ENCODE assay signal across 9 mouse cellular contexts in genomic region chr4:63560079-63560478, GRCm38 (mm10). TPM values are rescaled to one million over a fixed set of nuclear protein-coding genes. Genes with fewer than 3 reads are reported as not detected.
DNase-seq lines count a peak whose midpoint lies in the region; ATAC-seq and TF ChIP-seq lines count a peak whose summit lies in the region.
"Had no signal": no experiment of that assay in that cellular context is flagged by ENCODE, and none has a peak within 500 bp of the region (broad histone marks: within the 10 kb centered on the region; RNA-seq: fewer than 3 reads in every experiment).

No protein-coding gene starts in this region.

- no peak overlapping the region for H3K4me2 ChIP-seq in hindbrain, embryonic 11.5 days (replicated peaks; ENCODE audit: low read depth, low read length)

- 0 out of 2 replicates have a peak, but pooled peaks cover 2% of the 10 kb centered on the region for H3K27me3 ChIP-seq in hindbrain, embryonic 11.5 days (ENCODE audit: control insufficient read depth, insufficient read depth, low read length)

- H3K4me1 ChIP-seq in hindbrain, embryonic 11.5 days (replicated peaks; ENCODE audit: control insufficient read depth, insufficient read depth, low read length), result no peaks in the 10 kb centered on the region

- peak overlapping the region; percentile 99; the same call in 1 of the 2 replicates for H3K27ac ChIP-seq in gastrocnemius, adult 2 months
- H3K27ac ChIP-seq in hindbrain, embryonic 11.5 days (ENCODE audit: low read depth, low read length), result no peak overlapping the region

- no peaks in the 10 kb centered on the region for H3K9me3 ChIP-seq in hindbrain, embryonic 11.5 days (ENCODE audit: control insufficient read depth, low read length)

- intact Hi-C loops in gastrocnemius, adult 2 months (cut with DNase I), result no loop called here
- intact Hi-C loops in heart, postnatal 10 days (cut with DNase I), result no loop called here

- no peak for DNase-seq in gastrocnemius, adult 2 months
- no peak for DNase-seq in gastrocnemius, postnatal 25 days
- DNase-seq in CD4-positive helper T cell, adult 2 months (ENCODE audit: low read depth, low spot score), result peak; percentile 33
- peak; percentile 41 to 42 for DNase-seq in heart, postnatal 10 days
- DNase-seq in testis, postnatal 10 days (ENCODE audit: low spot score), result no peak
- no peak for DNase-seq in cerebellum, postnatal 14 days
- DNase-seq in hindbrain, embryonic 11.5 days (ENCODE audit: low spot score), result no peak

- WGBS in hindbrain, embryonic 11.5 days, result 54% methylated on average over 8 of the region's 8 CpGs

- no peaks in the 10 kb centered on the region for H3K36me3 ChIP-seq in hindbrain, embryonic 11.5 days (ENCODE audit: control insufficient read depth, insufficient read depth, low read length)

- ATAC-seq in megakaryocyte, adult 5-6 weeks (ENCODE audit: poor library complexity, severe bottlenecking), result peak; percentile 36
- ATAC-seq in hindbrain, embryonic 11.5 days (ENCODE audit: low FRiP score), result no peak

- TF ChIP-seq CTCF in gastrocnemius, adult 2 months (IDR thresholded peaks at IDR 0.05), result no peak

- H3K9ac ChIP-seq in hindbrain, embryonic 11.5 days (ENCODE audit: low read depth, low read length), result no peak overlapping the region

- no peak overlapping the region for H3K4me3 ChIP-seq in gastrocnemius, adult 2 months
- no peak overlapping the region for H3K4me3 ChIP-seq in hindbrain, embryonic 11.5 days (ENCODE audit: low read depth, low read length)

RNA-seq across cellular contexts. Expression of gene Tmem268, which starts 1.5 kb away (rescaled TPM):
- total RNA-seq in gastrocnemius, adult 2 months (2021), result 10 to 100 TPM; 13.3 to 14.7 TPM
- 10 to 100 TPM; 10.4 to 12.1 TPM for total RNA-seq in gastrocnemius, postnatal 25 days (2021)
- 1 to 10 TPM; 5.9 to 6.5 TPM for total RNA-seq in heart, postnatal 10 days (2021)
- total RNA-seq in megakaryocyte, adult 5-6 weeks (2015), result 22.4 and 24.3 TPM in 2 replicates
- total RNA-seq in megakaryocyte, adult 5-6 weeks (2017), result 43.5 and 58.0 TPM in 2 replicates
- 4.7 and 4.8 TPM in 2 replicates for polyA plus RNA-seq in hindbrain, embryonic 11.5 days (2014; fragmentation: Nextera tagmentation; extraction: Ambion mirVana)

RNA-seq across cellular contexts. Expression of gene Atp6v1g1, which starts 15.5 kb away (rescaled TPM):
- total RNA-seq in gastrocnemius, adult 2 months (2021), result 100 to 1,000 TPM; 212 to 239 TPM
- 100 to 1,000 TPM; 203 to 223 TPM for total RNA-seq in gastrocnemius, postnatal 25 days (2021)
- total RNA-seq in heart, postnatal 10 days (2021), result 100 to 1,000 TPM; 161 to 165 TPM
- 197 and 229 TPM in 2 replicates for total RNA-seq in megakaryocyte, adult 5-6 weeks (2015)
- 111 and 159 TPM in 2 replicates for total RNA-seq in megakaryocyte, adult 5-6 weeks (2017)
- 424 and 428 TPM in 2 replicates for polyA plus RNA-seq in hindbrain, embryonic 11.5 days (2014; fragmentation: Nextera tagmentation; extraction: Ambion mirVana)

RNA-seq across cellular contexts. Expression of gene Gm11213, which starts 45.0 kb away (rescaled TPM):
- total RNA-seq in gastrocnemius, adult 2 months (2021), result not detected
- not detected for total RNA-seq in gastrocnemius, postnatal 25 days (2021)
- total RNA-seq in heart, postnatal 10 days (2021), result not detected
- not detected in 2 replicates for total RNA-seq in megakaryocyte, adult 5-6 weeks (2015)
- not detected in 2 replicates for total RNA-seq in megakaryocyte, adult 5-6 weeks (2017)
- not detected in 2 replicates for polyA plus RNA-seq in hindbrain, embryonic 11.5 days (2014; fragmentation: Nextera tagmentation; extraction: Ambion mirVana)
- polyA plus RNA-seq: kidney, embryonic 14.5 days had no signal

Comparison
In these comparisons a context has a peak if more than half of its experiments do, and no peak if none do; other contexts are left out.
1. DNase-seq: peak in CD4-positive helper T cell, adult 2 months (single experiment) and heart, postnatal 10 days (2 of 2); none in gastrocnemius, adult 2 months (single experiment), gastrocnemius, postnatal 25 days (single experiment), testis, postnatal 10 days (single experiment), cerebellum, postnatal 14 days (0 of 2) and hindbrain, embryonic 11.5 days (single experiment).